Mouse (Mus musculus): ENCODE measurements around the gene St5. TPM values are rescaled to one million over a fixed set of nuclear protein-coding genes. Genes with fewer than 3 reads are reported as not detected.
A peak's percentile ranks its signal among the peaks of the same experiment; 100 is the strongest.

The St5 gene
- polyA plus RNA-seq, 1 experiment from 2014 or later, result 41.0 TPM

DNA sequence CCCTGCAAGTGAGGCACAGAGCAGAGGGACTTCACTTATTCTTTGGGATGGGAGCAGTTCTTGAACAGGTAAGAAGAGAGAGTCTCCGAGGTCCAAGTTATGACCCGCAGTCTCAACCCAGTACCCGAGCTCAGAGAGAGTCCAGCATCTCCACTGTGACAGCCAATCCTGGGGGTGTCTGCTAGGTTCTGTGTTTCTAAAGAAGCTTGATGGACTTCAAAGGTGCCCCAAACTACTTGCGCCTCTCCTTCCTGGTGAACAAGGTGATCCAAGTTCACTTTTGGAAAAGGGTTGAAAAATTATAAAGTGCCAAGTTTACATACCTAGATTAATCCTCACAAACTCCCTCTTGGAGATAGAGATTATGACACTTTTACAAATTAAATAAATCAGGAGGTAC lies 195.4 kb downstream of the St5 start, which contains the start of gene Trim66:
Gene Trim66 (minus strand): TSS at position 101 of the 400 bp plus-strand sequence.
- WGBS, result 81% methylated on average over 4 of the region's 4 CpGs
- H3K27ac ChIP-seq (ENCODE audit: poor library complexity, severe bottlenecking), result no peak within 1 kb of the TSS
- H3K4me2 ChIP-seq, result peak within 1 kb of the TSS; percentile 13; the same call in 1 of the 2 replicates
- no peak for ATAC-seq (ENCODE audit: insufficient number of reproducible peaks, low FRiP score)
- H3K4me3 ChIP-seq, result no peak within 1 kb of the TSS
- H3K36me3 ChIP-seq, result no peaks in the 10 kb centered on the region
- H3K9ac ChIP-seq, result no peak within 1 kb of the TSS
- peaks cover 5% of the 10 kb centered on the region; the same call in 1 of the 2 replicates for H3K4me1 ChIP-seq (replicated peaks)
- H3K27me3 ChIP-seq (replicated peaks), result no peaks in the 10 kb centered on the region
- H3K9me3 ChIP-seq (replicated peaks), result no peaks in the 10 kb centered on the region

DNA sequence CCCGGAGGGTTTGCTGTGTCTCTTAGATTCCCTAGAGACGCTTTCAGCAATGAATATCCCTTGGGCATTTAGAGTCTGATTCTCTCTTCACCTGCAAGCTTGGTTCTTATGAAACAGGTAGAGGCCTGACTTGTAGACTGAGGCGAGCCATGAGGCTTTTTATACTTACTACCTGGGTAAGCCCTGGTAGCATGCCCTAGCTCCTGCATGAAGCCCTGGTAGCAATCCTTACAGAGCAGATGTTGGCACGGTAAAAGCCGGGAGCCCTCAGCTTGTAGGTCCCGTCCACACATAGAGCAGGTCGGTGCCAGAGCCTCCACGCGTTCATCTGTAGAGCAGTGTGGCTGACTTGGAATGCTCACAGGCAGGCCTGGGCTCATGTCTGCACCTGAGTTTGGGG lies 195.8 kb downstream of the St5 start:
- Histone ChIP-seq H3K27me3 (replicated peaks) (no peaks in the 10 kb centered on the region), H3K9me3 (replicated peaks) (no peaks in the 10 kb centered on the region), H3K36me3 (no peaks in the 10 kb centered on the region), H3K27ac (ENCODE audit: poor library complexity, severe bottlenecking) (no peak overlapping the region), H3K4me1 (replicated peaks) (peaks cover 3% of the 10 kb centered on the region; the same call in 1 of the 2 replicates), H3K4me2 (no peak overlapping the region), H3K4me3 (no peak overlapping the region), H3K9ac (no peak overlapping the region)
- no peak for ATAC-seq (ENCODE audit: insufficient number of reproducible peaks, low FRiP score)
- WGBS, result 37% methylated on average over 9 of the region's 9 CpGs

DNA sequence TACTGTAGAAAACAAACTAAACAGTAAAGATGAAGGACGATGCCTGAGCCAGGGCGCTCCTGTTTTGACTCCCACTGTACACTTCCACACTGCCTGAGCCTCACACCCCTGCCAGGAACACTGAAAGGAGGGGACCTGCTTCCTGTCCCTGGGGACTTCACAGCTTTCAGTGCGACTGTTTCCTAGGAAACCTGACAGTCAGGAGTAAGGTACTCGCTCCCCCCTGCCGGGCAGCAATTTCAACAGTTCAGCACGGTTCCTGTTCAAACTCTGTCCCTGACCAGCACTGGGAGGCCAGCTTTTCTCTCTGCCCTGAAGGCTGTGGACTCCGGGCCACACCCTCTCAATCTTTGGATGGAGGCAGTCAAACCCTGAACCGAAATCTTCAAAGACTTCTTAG lies 196.3 kb downstream of the St5 start:
- ATAC-seq (ENCODE audit: insufficient number of reproducible peaks, low FRiP score), result no peak
- 7% methylated on average over 8 of the region's 8 CpGs for WGBS
- peak overlapping the region; percentile 13; the same call in 1 of the 2 replicates for H3K4me2 ChIP-seq
- no peaks in the 10 kb centered on the region for H3K9me3 ChIP-seq (replicated peaks)
- H3K27me3 ChIP-seq (replicated peaks), result no peaks in the 10 kb centered on the region
- H3K4me1 ChIP-seq (replicated peaks), result peaks cover 3% of the 10 kb centered on the region; the same call in 1 of the 2 replicates
- no peak overlapping the region for H3K4me3 ChIP-seq
- no peak overlapping the region for H3K9ac ChIP-seq
- H3K36me3 ChIP-seq, result no peaks in the 10 kb centered on the region
- no peak overlapping the region for H3K27ac ChIP-seq (ENCODE audit: poor library complexity, severe bottlenecking)

DNA sequence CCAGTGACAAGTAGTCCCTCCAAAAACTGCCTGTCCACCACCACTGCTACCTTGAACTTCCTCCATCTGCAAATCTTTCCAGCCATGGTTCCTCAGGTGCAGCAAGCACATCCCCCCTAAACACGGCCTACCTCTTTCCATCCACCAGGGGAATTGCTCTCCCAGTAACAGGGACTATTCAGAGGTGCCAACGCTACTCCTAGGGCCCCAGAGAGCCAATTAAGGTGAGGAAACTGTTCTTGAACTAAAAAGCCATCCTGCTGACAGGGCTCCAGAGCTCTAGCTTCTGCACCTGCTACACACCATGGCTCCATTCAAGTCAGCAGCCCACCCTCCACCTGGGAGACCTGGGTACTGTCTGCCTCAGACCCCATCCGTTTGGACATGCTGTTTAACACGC lies 205.9 kb downstream of the St5 start:
- Histone ChIP-seq H3K4me3 (no peak overlapping the region), H3K4me2 (no peak overlapping the region), H3K9ac (no peak overlapping the region), H3K27ac (ENCODE audit: poor library complexity, severe bottlenecking) (no peak overlapping the region), H3K36me3 (no peaks in the 10 kb centered on the region), H3K27me3 (replicated peaks) (peaks cover 23% of the 10 kb centered on the region), H3K9me3 (replicated peaks) (no peaks in the 10 kb centered on the region), H3K4me1 (replicated peaks) (peaks cover 8% of the 10 kb centered on the region)
- WGBS, result 57% methylated on average over 4 of the region's 4 CpGs
- ATAC-seq (ENCODE audit: insufficient number of reproducible peaks, low FRiP score), result no peak

DNA sequence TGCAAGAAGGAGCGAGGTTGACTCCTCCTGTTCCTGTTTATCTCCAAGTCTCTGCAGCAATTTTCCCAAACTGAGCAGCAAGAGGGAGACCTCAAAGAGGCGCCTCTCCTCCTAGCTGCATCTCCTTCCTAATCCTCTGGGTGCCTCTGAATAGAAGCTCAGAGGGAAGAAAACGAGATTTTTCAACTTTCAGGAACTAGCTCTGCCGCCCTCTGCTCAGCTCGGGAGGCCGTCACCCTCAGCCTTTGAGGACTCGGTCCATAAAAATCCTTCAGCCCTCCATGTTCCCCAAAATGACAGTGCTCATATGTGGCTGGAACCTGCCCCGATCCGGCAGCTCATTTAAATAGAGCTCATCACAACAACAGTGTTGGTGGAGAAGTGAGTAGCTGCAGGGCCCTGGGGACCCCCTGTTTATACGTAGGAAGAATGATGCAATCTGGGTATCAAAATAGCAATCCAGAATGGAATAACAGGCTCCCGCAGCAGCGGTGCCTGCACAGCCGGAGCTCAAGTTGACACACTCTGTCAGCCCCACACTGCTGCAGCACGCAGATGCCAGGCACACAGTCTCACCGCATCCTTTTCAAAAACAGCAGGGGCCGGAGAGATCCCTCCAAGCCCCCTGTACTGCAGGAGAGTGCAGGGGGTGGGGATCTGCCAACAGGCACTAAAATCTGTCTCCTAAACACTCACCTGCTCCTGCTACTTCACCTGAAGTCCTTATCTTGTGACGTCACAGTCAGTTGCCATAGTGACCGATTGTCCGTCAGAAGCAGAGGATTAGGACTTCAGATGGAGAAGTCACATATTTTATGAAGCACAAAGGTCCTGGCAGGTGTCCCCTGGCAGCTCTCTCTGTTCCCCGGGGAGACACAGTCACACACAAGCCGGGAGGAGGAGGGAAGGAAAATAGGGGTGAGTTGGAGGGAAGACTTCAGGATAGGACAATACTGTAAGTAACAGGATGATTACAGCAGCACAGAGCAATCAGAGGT lies 209.8 kb downstream of the St5 start:
- no peaks in the 10 kb centered on the region for H3K36me3 ChIP-seq
- 0 out of 2 replicates have a peak overlapping the region, but pooled peaks have one; percentile 17 for H3K9ac ChIP-seq
- H3K4me2 ChIP-seq, result peak overlapping the region; percentile 62
- H3K4me3 ChIP-seq, result peak overlapping the region; percentile 26
- no peak for ATAC-seq (ENCODE audit: insufficient number of reproducible peaks, low FRiP score)
- H3K27me3 ChIP-seq (replicated peaks), result peaks cover 38% of the 10 kb centered on the region
- peaks cover 8% of the 10 kb centered on the region for H3K4me1 ChIP-seq (replicated peaks)
- no peaks in the 10 kb centered on the region for H3K9me3 ChIP-seq (replicated peaks)
- WGBS, result 14% methylated on average over 21 of the region's 21 CpGs
- H3K27ac ChIP-seq (ENCODE audit: poor library complexity, severe bottlenecking), result no peak overlapping the region

DNA sequence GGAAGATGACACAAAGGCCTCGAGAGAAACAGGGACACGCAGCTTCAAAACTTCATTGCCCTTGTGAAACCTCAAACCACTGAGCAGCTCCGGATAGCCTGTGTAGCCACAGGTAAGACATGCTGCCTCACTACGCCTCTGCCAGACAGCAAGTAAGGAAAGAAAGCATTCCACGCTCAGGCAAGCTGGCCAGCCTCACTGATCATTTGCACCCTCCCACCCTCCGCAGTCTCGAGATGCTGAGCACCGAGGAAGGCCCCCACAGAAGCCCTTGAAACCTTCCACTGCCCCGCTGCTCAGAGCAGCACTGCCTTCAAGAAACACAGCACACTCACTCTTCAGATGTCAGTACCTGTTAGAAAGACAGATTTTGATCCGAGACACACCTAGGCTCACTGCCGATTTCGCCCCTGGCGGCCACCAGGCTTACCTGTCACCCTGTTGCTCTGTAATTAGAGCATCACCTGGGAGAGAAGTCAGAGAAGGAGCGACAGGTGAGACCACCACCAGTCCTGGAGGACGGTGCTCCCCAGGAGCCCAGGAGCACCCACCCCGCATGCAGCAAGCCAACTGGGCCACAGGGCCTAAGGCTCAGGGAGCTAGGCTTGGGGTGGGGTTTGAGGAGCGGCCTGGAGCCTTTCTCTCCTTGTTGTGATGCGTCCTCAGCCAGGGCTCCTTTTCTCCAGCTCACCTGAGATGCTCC lies 210.6 kb downstream of the St5 start:
- no peak for ATAC-seq (ENCODE audit: insufficient number of reproducible peaks, low FRiP score)
- H3K9ac ChIP-seq, result no peak overlapping the region

DNA sequence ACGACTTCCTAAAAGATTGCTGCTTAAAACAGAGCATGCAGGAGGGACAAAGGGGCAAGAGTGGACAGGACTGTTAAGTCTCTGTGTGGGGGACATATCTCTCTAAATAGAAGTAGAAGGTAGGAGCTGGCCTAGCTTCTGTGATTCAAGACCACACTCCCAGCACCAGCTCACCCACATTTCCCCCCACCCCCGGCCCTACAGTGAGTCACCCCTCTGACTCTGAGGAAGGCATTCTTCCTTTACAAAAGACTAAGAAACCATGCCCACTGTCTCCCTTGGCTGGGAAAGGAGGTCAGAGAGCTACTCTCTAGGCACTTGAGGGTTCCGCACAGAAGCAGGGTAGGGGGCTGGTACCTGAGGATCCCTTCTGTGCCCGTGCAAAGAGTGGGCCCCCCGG lies 219.2 kb downstream of the St5 start:
- H3K4me1 ChIP-seq (replicated peaks), result no peaks in the 10 kb centered on the region
- H3K27me3 ChIP-seq (replicated peaks), result no peaks in the 10 kb centered on the region; the same call in 1 of the 2 replicates
- no peak overlapping the region for H3K4me2 ChIP-seq
- no peak overlapping the region for H3K9ac ChIP-seq
- no peak overlapping the region for H3K27ac ChIP-seq (ENCODE audit: poor library complexity, severe bottlenecking)
- no peak for ATAC-seq (ENCODE audit: insufficient number of reproducible peaks, low FRiP score)
- WGBS, result 61% methylated on average over 5 of the region's 5 CpGs
- no peaks in the 10 kb centered on the region for H3K36me3 ChIP-seq
- H3K9me3 ChIP-seq (replicated peaks), result no peaks in the 10 kb centered on the region
- no peak overlapping the region for H3K4me3 ChIP-seq

More for the DNA sequence above, 210.6 kb downstream of the St5 start:
- no peaks in the 10 kb centered on the region for H3K36me3 ChIP-seq
- no peak overlapping the region for H3K27ac ChIP-seq (ENCODE audit: poor library complexity, severe bottlenecking)
- H3K4me1 ChIP-seq (replicated peaks), result peaks cover 8% of the 10 kb centered on the region
- WGBS, result 52% methylated on average over 18 of the region's 18 CpGs
- H3K9me3 ChIP-seq (replicated peaks), result no peaks in the 10 kb centered on the region
- peak overlapping the region; percentile 62; the same call in 1 of the 2 replicates for H3K4me2 ChIP-seq
- no peak overlapping the region for H3K4me3 ChIP-seq
- peaks cover 38% of the 10 kb centered on the region for H3K27me3 ChIP-seq (replicated peaks)

DNA sequence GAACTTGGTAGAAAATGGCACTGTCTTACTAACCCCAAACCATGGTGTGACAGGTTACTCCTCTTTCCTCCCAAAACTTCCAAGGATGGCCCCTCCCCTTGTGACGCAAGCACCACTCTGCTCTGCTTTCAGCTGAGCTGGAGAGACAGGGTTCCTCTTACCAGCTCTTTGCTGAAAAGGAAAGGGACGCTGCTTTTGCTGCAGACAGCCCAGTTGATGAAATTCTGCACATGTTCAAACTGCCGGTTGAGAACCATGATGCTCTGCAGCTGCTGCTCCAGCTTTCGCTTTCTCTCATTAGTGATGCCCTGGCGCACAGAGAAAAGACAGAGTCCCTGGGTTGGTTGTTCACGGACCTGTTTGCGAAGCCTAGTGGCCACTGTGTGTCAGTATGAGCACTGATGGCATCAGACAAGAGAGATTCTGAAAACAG lies 222.6 kb downstream of the St5 start:
- no peak overlapping the region for H3K4me2 ChIP-seq
- no peaks in the 10 kb centered on the region for H3K36me3 ChIP-seq
- no peaks in the 10 kb centered on the region for H3K4me1 ChIP-seq (replicated peaks)
- no peaks in the 10 kb centered on the region for H3K9me3 ChIP-seq (replicated peaks)
- no peak overlapping the region for H3K4me3 ChIP-seq
- H3K27ac ChIP-seq (ENCODE audit: poor library complexity, severe bottlenecking), result no peak overlapping the region
- 33% methylated on average over 7 of the region's 7 CpGs for WGBS
- no peak overlapping the region for H3K9ac ChIP-seq
- H3K27me3 ChIP-seq (replicated peaks), result no peaks in the 10 kb centered on the region; the same call in 1 of the 2 replicates
- ATAC-seq (ENCODE audit: insufficient number of reproducible peaks, low FRiP score), result no peak

DNA sequence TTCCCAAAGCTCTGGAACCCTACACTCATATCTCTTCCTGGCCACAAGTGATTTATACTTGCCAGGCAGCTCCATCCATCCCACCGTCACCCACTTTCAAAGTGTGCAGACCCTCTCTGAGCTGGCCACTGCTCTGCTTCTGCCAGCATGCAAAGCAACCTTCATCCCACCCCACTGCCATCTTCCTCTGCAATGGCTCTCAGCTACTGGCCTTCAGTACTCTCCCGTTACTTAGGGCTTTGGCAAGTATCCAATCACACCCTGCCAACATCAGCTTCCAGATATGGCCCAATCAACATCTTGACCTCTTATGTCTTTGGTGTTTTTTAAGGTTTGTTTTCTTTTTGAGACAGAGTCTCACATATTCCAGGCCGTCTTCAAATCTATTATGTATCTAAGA lies 225.5 kb downstream of the St5 start:
- no peak overlapping the region for H3K4me2 ChIP-seq
- H3K27ac ChIP-seq (ENCODE audit: poor library complexity, severe bottlenecking), result no peak overlapping the region
- peaks cover 5% of the 10 kb centered on the region; the same call in 1 of the 2 replicates for H3K27me3 ChIP-seq (replicated peaks)
- H3K4me3 ChIP-seq, result no peak overlapping the region
- no peak for ATAC-seq (ENCODE audit: insufficient number of reproducible peaks, low FRiP score)
- H3K9me3 ChIP-seq (replicated peaks), result no peaks in the 10 kb centered on the region
- H3K36me3 ChIP-seq, result no peaks in the 10 kb centered on the region
- H3K9ac ChIP-seq, result no peak overlapping the region
- WGBS, result 51% methylated on average over 3 of the region's 3 CpGs
- no peaks in the 10 kb centered on the region for H3K4me1 ChIP-seq (replicated peaks)

Data from heart, embryonic 12.5 days (tissue).